Mouse (Mus musculus): ENCODE measurements around the gene Ocrl. TPM values are rescaled to one million over a fixed set of nuclear protein-coding genes. Genes with fewer than 3 reads are reported as not detected.

The Ocrl gene
- polyA plus RNA-seq (2012), result 0.02 and 0.03 TPM in 2 replicates

GRCm38 (mm10) chrX:47912306-47912792 is at the start of gene Ocrl:
Gene Ocrl (plus strand): TSS chrX:47912387.
- H3K9me3 ChIP-seq (ENCODE audit: control insufficient read depth, low read length), result no peaks in the 10 kb centered on the region
- H3K4me3 ChIP-seq (replicated peaks), result peak within 1 kb of the TSS; percentile 69
- H3K4me1 ChIP-seq (ENCODE audit: control insufficient read depth), result peaks cover 7% of the 10 kb centered on the region
- H3K36me3 ChIP-seq (ENCODE audit: control insufficient read depth), result no peaks in the 10 kb centered on the region
- TF ChIP-seq GATA1 (IDR thresholded peaks at IDR 0.05; ENCODE audit: low read length), result no peak
- TF ChIP-seq TAL1 (IDR thresholded peaks at IDR 0.05; ENCODE audit: low read length), result no peak
- H3K27me3 ChIP-seq (ENCODE audit: control insufficient read depth), result no peaks in the 10 kb centered on the region

- TF ChIP-seq TAL1 (IDR thresholded peaks at IDR 0.05; ENCODE audit: low read length) (no peak), GATA1 (IDR thresholded peaks at IDR 0.05; ENCODE audit: low read length) (no peak)
- Histone ChIP-seq H3K9me3 (ENCODE audit: control insufficient read depth, low read length) (no peaks in the 10 kb centered on the region), H3K27me3 (ENCODE audit: control insufficient read depth) (no peaks in the 10 kb centered on the region), H3K4me1 (ENCODE audit: control insufficient read depth) (no peaks in the 10 kb centered on the region), H3K4me3 (replicated peaks) (no peak overlapping the region), H3K36me3 (ENCODE audit: control insufficient read depth) (no peaks in the 10 kb centered on the region)
These were observed 32.1 kb upstream of the Ocrl start for GRCm38 (mm10) chrX:47880052-47880451.

- Histone ChIP-seq H3K4me1 (ENCODE audit: control insufficient read depth) (no peaks in the 10 kb centered on the region), H3K27me3 (ENCODE audit: control insufficient read depth) (no peaks in the 10 kb centered on the region), H3K9me3 (ENCODE audit: control insufficient read depth, low read length) (no peaks in the 10 kb centered on the region), H3K36me3 (ENCODE audit: control insufficient read depth) (no peaks in the 10 kb centered on the region), H3K4me3 (replicated peaks) (no peak overlapping the region)
- TF ChIP-seq TAL1 (IDR thresholded peaks at IDR 0.05; ENCODE audit: low read length), result no peak
- no peak for TF ChIP-seq GATA1 (IDR thresholded peaks at IDR 0.05; ENCODE audit: low read length)
These were observed 29.4 kb upstream of the Ocrl start for GRCm38 (mm10) chrX:47882813-47883212.

GRCm38 (mm10) chrX:47887401-47887800 is 24.8 kb upstream of the Ocrl start:
- no peak for TF ChIP-seq GATA1 (IDR thresholded peaks at IDR 0.05; ENCODE audit: low read length)
- TF ChIP-seq TAL1 (IDR thresholded peaks at IDR 0.05; ENCODE audit: low read length), result no peak

GRCm38 (mm10) chrX:47891243-47891906 is 20.8 kb upstream of the Ocrl start:
- Histone ChIP-seq H3K36me3 (ENCODE audit: control insufficient read depth) (no peaks in the 10 kb centered on the region), H3K27me3 (ENCODE audit: control insufficient read depth) (peaks cover 22% of the 10 kb centered on the region), H3K9me3 (ENCODE audit: control insufficient read depth, low read length) (no peaks in the 10 kb centered on the region), H3K4me3 (replicated peaks) (peak overlapping the region; percentile 16), H3K4me1 (ENCODE audit: control insufficient read depth) (no peaks in the 10 kb centered on the region)
- no peak for TF ChIP-seq GATA1 (IDR thresholded peaks at IDR 0.05; ENCODE audit: low read length)

More at GRCm38 (mm10) chrX:47887401-47887800, 24.8 kb upstream of the Ocrl start:
- peaks cover 13% of the 10 kb centered on the region for H3K27me3 ChIP-seq (ENCODE audit: control insufficient read depth)
- H3K4me3 ChIP-seq (replicated peaks), result no peak overlapping the region
- H3K36me3 ChIP-seq (ENCODE audit: control insufficient read depth), result no peaks in the 10 kb centered on the region
- no peaks in the 10 kb centered on the region for H3K4me1 ChIP-seq (ENCODE audit: control insufficient read depth)
- no peaks in the 10 kb centered on the region for H3K9me3 ChIP-seq (ENCODE audit: control insufficient read depth, low read length)

- H3K9me3 ChIP-seq (ENCODE audit: control insufficient read depth, low read length), result no peaks in the 10 kb centered on the region
- peak overlapping the region; percentile 44 for H3K4me3 ChIP-seq (replicated peaks)
- no peaks in the 10 kb centered on the region for H3K36me3 ChIP-seq (ENCODE audit: control insufficient read depth)
- TF ChIP-seq GATA1 (IDR thresholded peaks at IDR 0.05; ENCODE audit: low read length) (no peak), TAL1 (IDR thresholded peaks at IDR 0.05; ENCODE audit: low read length) (no peak)
- H3K4me1 ChIP-seq (ENCODE audit: control insufficient read depth), result no peaks in the 10 kb centered on the region
- H3K27me3 ChIP-seq (ENCODE audit: control insufficient read depth), result peaks cover 22% of the 10 kb centered on the region
These were observed 20.2 kb upstream of the Ocrl start for GRCm38 (mm10) chrX:47891907-47892430.

- H3K36me3 ChIP-seq (ENCODE audit: control insufficient read depth), result no peaks in the 10 kb centered on the region
- H3K4me3 ChIP-seq (replicated peaks), result peak within 1 kb of the TSS; percentile 44
- no peaks in the 10 kb centered on the region for H3K4me1 ChIP-seq (ENCODE audit: control insufficient read depth)
- H3K9me3 ChIP-seq (ENCODE audit: control insufficient read depth, low read length), result no peaks in the 10 kb centered on the region
- no peak for TF ChIP-seq GATA1 (IDR thresholded peaks at IDR 0.05; ENCODE audit: low read length)
- TF ChIP-seq TAL1 (IDR thresholded peaks at IDR 0.05; ENCODE audit: low read length), result no peak
- peaks cover 22% of the 10 kb centered on the region for H3K27me3 ChIP-seq (ENCODE audit: control insufficient read depth)
These were observed 19.7 kb upstream of the Ocrl start, which contains the start of gene Smarca1 for GRCm38 (mm10) chrX:47892431-47893024. Gene Smarca1 (minus strand): TSS chrX:47892974.

- no peak for TF ChIP-seq GATA1 (IDR thresholded peaks at IDR 0.05; ENCODE audit: low read length)
- TF ChIP-seq TAL1 (IDR thresholded peaks at IDR 0.05; ENCODE audit: low read length), result no peak
- peak overlapping the region; percentile 69 for H3K4me3 ChIP-seq (replicated peaks)
- no peaks in the 10 kb centered on the region for H3K9me3 ChIP-seq (ENCODE audit: control insufficient read depth, low read length)
- peaks cover 7% of the 10 kb centered on the region for H3K4me1 ChIP-seq (ENCODE audit: control insufficient read depth)
- H3K27me3 ChIP-seq (ENCODE audit: control insufficient read depth), result no peaks in the 10 kb centered on the region
- no peaks in the 10 kb centered on the region for H3K36me3 ChIP-seq (ENCODE audit: control insufficient read depth)
These were observed 836 bp downstream of the Ocrl start for GRCm38 (mm10) chrX:47912904-47913542.

GRCm38 (mm10) chrX:47913543-47913938 is 1.4 kb downstream of the Ocrl start:
- H3K4me1 ChIP-seq (ENCODE audit: control insufficient read depth), result peaks cover 7% of the 10 kb centered on the region
- H3K27me3 ChIP-seq (ENCODE audit: control insufficient read depth), result no peaks in the 10 kb centered on the region
- TF ChIP-seq TAL1 (IDR thresholded peaks at IDR 0.05; ENCODE audit: low read length), result no peak
- no peak for TF ChIP-seq GATA1 (IDR thresholded peaks at IDR 0.05; ENCODE audit: low read length)
- no peak overlapping the region for H3K4me3 ChIP-seq (replicated peaks)
- no peaks in the 10 kb centered on the region for H3K36me3 ChIP-seq (ENCODE audit: control insufficient read depth)
- no peaks in the 10 kb centered on the region for H3K9me3 ChIP-seq (ENCODE audit: control insufficient read depth, low read length)

All from erythroblast, embryonic 14.5 days (primary cell).